ENCODE assay signal across 14 mouse cellular contexts in genomic region chr2:131542531-131542930, GRCm38 (mm10). TPM values are rescaled to one million over a fixed set of nuclear protein-coding genes. Genes with fewer than 3 reads are reported as not detected.
A peak's percentile ranks its signal among the peaks of the same experiment; 100 is the strongest.
DNase-seq lines count a peak whose midpoint lies in the region; ATAC-seq and TF ChIP-seq lines count a peak whose summit lies in the region.
"Had no signal": no experiment of that assay in that cellular context is flagged by ENCODE, and none has a peak within 500 bp of the region (broad histone marks: within the 10 kb centered on the region; RNA-seq: fewer than 3 reads in every experiment).

No protein-coding gene starts in this region.

- TF ChIP-seq CTCF in kidney, postnatal 0 days (IDR thresholded peaks at IDR 0.05; ENCODE audit: low read depth), result peak; percentile 58
- TF ChIP-seq CTCF in stomach, postnatal 0 days (IDR thresholded peaks at IDR 0.05; ENCODE audit: low read depth), result peak; percentile 54

- 45% methylated on average over 6 of the region's 6 CpGs for WGBS in kidney, postnatal 0 days
- WGBS in kidney, embryonic 15.5 days, result 35% methylated on average over 6 of the region's 6 CpGs
- whole genome bisulfite sequencing in neural tube, embryonic 11.5 days, result 22% methylated on average over 6 of the region's 6 CpGs
- WGBS in stomach, postnatal 0 days, result 44% methylated on average over 6 of the region's 6 CpGs

- no peaks in the 10 kb centered on the region for H3K9me3 ChIP-seq in kidney, postnatal 0 days (replicated peaks; ENCODE audit: low read length)
- H3K9me3 ChIP-seq in kidney, embryonic 15.5 days (replicated peaks), result no peaks in the 10 kb centered on the region
- H3K9me3 ChIP-seq in neural tube, embryonic 11.5 days (ENCODE audit: control insufficient read depth, low read length), result no peaks in the 10 kb centered on the region
- H3K9me3 ChIP-seq in stomach, postnatal 0 days (ENCODE audit: control insufficient read depth, low read length), result no peaks in the 10 kb centered on the region
- H3K9me3 ChIP-seq: embryonic facial prominence, embryonic 12.5 days; hindbrain, embryonic 15.5 days; neural tube, embryonic 13.5 days had no signal

- ATAC-seq in kidney, postnatal 0 days (replicated peaks; ENCODE audit: low FRiP score, low read depth), result no peak
- ATAC-seq in kidney, embryonic 15.5 days (replicated peaks; ENCODE audit: low FRiP score), result no peak
- no peak for ATAC-seq in neural tube, embryonic 11.5 days (ENCODE audit: insufficient read depth, low FRiP score, low TSS enrichment)
- no peak for ATAC-seq in stomach, postnatal 0 days (ENCODE audit: low FRiP score, low TSS enrichment)

- H3K27me3 ChIP-seq in kidney, postnatal 0 days (ENCODE audit: insufficient read depth, low read length), result peaks cover 4% of the 10 kb centered on the region
- peaks cover 36% of the 10 kb centered on the region for H3K27me3 ChIP-seq in kidney, embryonic 15.5 days
- H3K27me3 ChIP-seq in neural tube, embryonic 11.5 days (ENCODE audit: control insufficient read depth, insufficient read depth, low read length), result peaks cover 18% of the 10 kb centered on the region
- peaks cover under 1% of the 10 kb centered on the region; the same call in 1 of the 2 replicates for H3K27me3 ChIP-seq in stomach, postnatal 0 days (ENCODE audit: control insufficient read depth, insufficient read depth, low read length)

- no peak for TF ChIP-seq EP300 in stomach, postnatal 0 days (optimal IDR thresholded peaks at IDR 0.05)

- peak; percentile 47 for DNase-seq in adrenal gland, postnatal 14 days
- DNase-seq in adrenal gland, postnatal 4 days (ENCODE audit: low spot score in 2 of 2), result no peak
- DNase-seq in kidney, postnatal 0 days (ENCODE audit: low spot score), result peak; percentile 50
- peak; percentile 40 for DNase-seq in neural tube, embryonic 11.5 days (ENCODE audit: low spot score)
- DNase-seq in neural tube, embryonic 10.5 days (ENCODE audit: extremely low spot score, low spot score), result no peak
- DNase-seq in stomach, postnatal 0 days (ENCODE audit: low spot score), result no peak
- no peak for DNase-seq in adrenal gland, adult 8-10 months
- DNase-seq: B cell, adult 2 months; gastrocnemius, postnatal 10 days; lung, postnatal 4 days had no signal

- no peak overlapping the region for H3K9ac ChIP-seq in kidney, postnatal 0 days (ENCODE audit: low read depth, low read length)
- no peak overlapping the region for H3K9ac ChIP-seq in kidney, embryonic 15.5 days
- H3K9ac ChIP-seq in neural tube, embryonic 11.5 days (ENCODE audit: low read length), result no peak overlapping the region
- H3K9ac ChIP-seq in stomach, postnatal 0 days (ENCODE audit: low read length), result no peak overlapping the region
- H3K9ac ChIP-seq: embryonic facial prominence, embryonic 12.5 days; hindbrain, embryonic 15.5 days; neural tube, embryonic 13.5 days had no signal

- no peaks in the 10 kb centered on the region for H3K36me3 ChIP-seq in kidney, postnatal 0 days (ENCODE audit: insufficient read depth, low read length)
- no peaks in the 10 kb centered on the region for H3K36me3 ChIP-seq in kidney, embryonic 15.5 days
- H3K36me3 ChIP-seq in neural tube, embryonic 11.5 days (ENCODE audit: control insufficient read depth, insufficient read depth, low read length), result no peaks in the 10 kb centered on the region
- no peaks in the 10 kb centered on the region for H3K36me3 ChIP-seq in stomach, postnatal 0 days (ENCODE audit: control insufficient read depth, insufficient read depth, low read length)
- H3K36me3 ChIP-seq: embryonic facial prominence, embryonic 12.5 days; hindbrain, embryonic 15.5 days; neural tube, embryonic 13.5 days had no signal

- no peaks in the 10 kb centered on the region for H3K4me1 ChIP-seq in kidney, postnatal 0 days (replicated peaks; ENCODE audit: insufficient read depth, low read length)
- H3K4me1 ChIP-seq in kidney, embryonic 15.5 days, result peaks cover 22% of the 10 kb centered on the region
- peaks cover 4% of the 10 kb centered on the region for H3K4me1 ChIP-seq in neural tube, embryonic 11.5 days (ENCODE audit: control insufficient read depth, insufficient read depth, low read length)
- H3K4me1 ChIP-seq in stomach, postnatal 0 days (replicated peaks; ENCODE audit: control insufficient read depth, insufficient read depth), result no peaks in the 10 kb centered on the region; the same call in 1 of the 2 replicates

- H3K4me2 ChIP-seq in kidney, postnatal 0 days (ENCODE audit: low read length), result no peak overlapping the region
- H3K4me2 ChIP-seq in kidney, embryonic 15.5 days, result no peak overlapping the region
- H3K4me2 ChIP-seq in neural tube, embryonic 11.5 days (ENCODE audit: low read depth), result no peak overlapping the region
- no peak overlapping the region for H3K4me2 ChIP-seq in stomach, postnatal 0 days (replicated peaks; ENCODE audit: low read depth)
- H3K4me2 ChIP-seq: embryonic facial prominence, embryonic 12.5 days; hindbrain, embryonic 15.5 days; neural tube, embryonic 13.5 days had no signal

- no peak overlapping the region for H3K27ac ChIP-seq in kidney, postnatal 0 days
- no peak overlapping the region for H3K27ac ChIP-seq in kidney, embryonic 15.5 days
- H3K27ac ChIP-seq in neural tube, embryonic 11.5 days (ENCODE audit: low read depth, low read length), result no peak overlapping the region
- H3K27ac ChIP-seq in stomach, postnatal 0 days (replicated peaks), result no peak overlapping the region
- H3K27ac ChIP-seq: embryonic facial prominence, embryonic 12.5 days; hindbrain, embryonic 15.5 days; neural tube, embryonic 13.5 days had no signal

- no peak overlapping the region for H3K4me3 ChIP-seq in kidney, postnatal 0 days (replicated peaks; ENCODE audit: low read depth, low read length)
- no peak overlapping the region for H3K4me3 ChIP-seq in kidney, embryonic 15.5 days (replicated peaks)
- H3K4me3 ChIP-seq in neural tube, embryonic 11.5 days (ENCODE audit: low read depth, low read length), result no peak overlapping the region
- H3K4me3 ChIP-seq in stomach, postnatal 0 days (ENCODE audit: low read depth, low read length), result no peak overlapping the region
- H3K4me3 ChIP-seq: embryonic facial prominence, embryonic 12.5 days; hindbrain, embryonic 15.5 days; neural tube, embryonic 13.5 days had no signal

RNA-seq across cellular contexts. Expression of gene Adra1d, which starts 19.6 kb away (rescaled TPM):
- total RNA-seq in adrenal gland, postnatal 14 days (2021), result 16.9 and 22.4 TPM in 2 replicates
- total RNA-seq in adrenal gland, postnatal 4 days (2021), result 10 to 100 TPM; 14.3 to 17.1 TPM
- 1.3 and 1.6 TPM in 2 replicates for polyA plus RNA-seq in kidney, postnatal 0 days (2015; fragmentation: Nextera tagmentation; extraction: Ambion mirVana)
- polyA plus RNA-seq in kidney, embryonic 15.5 days (2015; fragmentation: Nextera tagmentation; extraction: Ambion mirVana), result 2.0 and 2.2 TPM in 2 replicates
- 0.32 and 0.36 TPM in 2 replicates for polyA plus RNA-seq in neural tube, embryonic 11.5 days (2014; fragmentation: Nextera tagmentation; extraction: Ambion mirVana)
- polyA plus RNA-seq in stomach, postnatal 0 days (2015; fragmentation: Nextera tagmentation; extraction: Ambion mirVana), result 0.33 and 0.44 TPM in 2 replicates
- 10 to 100 TPM; 23.6 to 36.8 (median 35.1) TPM for total RNA-seq in adrenal gland, adult 8-10 months (2022)

RNA-seq across cellular contexts. Expression of gene Smox, which starts 51.2 kb away (rescaled TPM):
- 21.8 and 25.1 TPM in 2 replicates for total RNA-seq in adrenal gland, postnatal 14 days (2021)
- total RNA-seq in adrenal gland, postnatal 4 days (2021), result 10 to 100 TPM; 27.8 to 29.9 TPM
- 26.8 and 30.5 TPM in 2 replicates for polyA plus RNA-seq in kidney, postnatal 0 days (2015; fragmentation: Nextera tagmentation; extraction: Ambion mirVana)
- 38.1 and 41.3 TPM in 2 replicates for polyA plus RNA-seq in kidney, embryonic 15.5 days (2015; fragmentation: Nextera tagmentation; extraction: Ambion mirVana)
- polyA plus RNA-seq in neural tube, embryonic 11.5 days (2014; fragmentation: Nextera tagmentation; extraction: Ambion mirVana), result 29.7 and 32.7 TPM in 2 replicates
- 19.1 and 21.4 TPM in 2 replicates for polyA plus RNA-seq in stomach, postnatal 0 days (2015; fragmentation: Nextera tagmentation; extraction: Ambion mirVana)
- total RNA-seq in adrenal gland, adult 8-10 months (2022), result 10 to 100 TPM; 22.9 to 53.4 (median 33.3) TPM

Comparison
In these comparisons a context has a peak if more than half of its experiments do, and no peak if none do; other contexts are left out.
1. DNase-seq: peak in adrenal gland, postnatal 14 days (single experiment), kidney, postnatal 0 days (single experiment) and neural tube, embryonic 11.5 days (single experiment); none in adrenal gland, postnatal 4 days (0 of 2), neural tube, embryonic 10.5 days (single experiment), stomach, postnatal 0 days (single experiment) and adrenal gland, adult 8-10 months (single experiment).